Mouse (Mus musculus): ENCODE measurements around the gene Rnf10.
"Not testable (repeated sequence)": the region's sequence is repeated elsewhere in the genome, so short reads cannot be mapped to it uniquely, and the experiment has no call there.

The Rnf10 gene

DNA sequence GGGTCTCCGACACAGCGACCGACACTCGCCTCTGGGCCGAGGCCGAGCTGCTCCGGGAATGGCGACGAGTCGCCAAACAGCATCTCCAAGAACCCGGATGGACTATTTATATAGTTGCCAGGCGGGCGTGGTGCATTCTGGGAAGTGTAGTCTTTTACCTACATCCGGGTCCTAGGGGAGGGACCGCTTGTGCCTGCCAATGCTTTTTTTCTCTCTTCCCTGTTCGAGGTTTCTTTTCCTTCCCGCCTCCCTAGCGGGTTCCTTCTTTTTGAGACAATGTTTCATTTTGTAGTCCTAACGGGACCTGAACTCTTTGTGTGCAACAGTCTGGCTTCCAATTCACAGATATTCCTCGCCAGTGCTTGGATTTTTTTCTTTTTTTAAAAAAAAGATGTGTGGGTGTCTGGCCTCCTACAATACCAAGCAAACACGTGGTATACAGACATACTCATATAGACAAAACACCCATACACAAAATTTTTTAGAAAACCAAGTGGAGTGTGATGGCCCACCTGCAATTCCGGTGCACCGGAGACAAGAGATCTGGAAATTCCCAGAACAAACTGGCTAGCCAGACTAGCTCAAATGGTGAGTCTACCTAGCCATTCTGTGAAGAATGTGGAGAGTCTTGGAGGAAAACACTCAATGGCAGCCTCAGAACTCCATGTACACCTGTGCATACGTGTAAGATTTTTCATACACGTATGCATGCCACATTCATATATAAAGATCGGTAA, at the start of gene Rnf10:
Gene Rnf10 (minus strand): TSS at position 87 of the 737 bp plus-strand sequence.
- peak; percentile 95 for DNase-seq (ENCODE audit: low spot score)

GRCm38 (mm10) chr5:115319004-115319940, 46.6 kb upstream of the Rnf10 start:
- peak; percentile 25 for DNase-seq (ENCODE audit: low spot score)

DNA sequence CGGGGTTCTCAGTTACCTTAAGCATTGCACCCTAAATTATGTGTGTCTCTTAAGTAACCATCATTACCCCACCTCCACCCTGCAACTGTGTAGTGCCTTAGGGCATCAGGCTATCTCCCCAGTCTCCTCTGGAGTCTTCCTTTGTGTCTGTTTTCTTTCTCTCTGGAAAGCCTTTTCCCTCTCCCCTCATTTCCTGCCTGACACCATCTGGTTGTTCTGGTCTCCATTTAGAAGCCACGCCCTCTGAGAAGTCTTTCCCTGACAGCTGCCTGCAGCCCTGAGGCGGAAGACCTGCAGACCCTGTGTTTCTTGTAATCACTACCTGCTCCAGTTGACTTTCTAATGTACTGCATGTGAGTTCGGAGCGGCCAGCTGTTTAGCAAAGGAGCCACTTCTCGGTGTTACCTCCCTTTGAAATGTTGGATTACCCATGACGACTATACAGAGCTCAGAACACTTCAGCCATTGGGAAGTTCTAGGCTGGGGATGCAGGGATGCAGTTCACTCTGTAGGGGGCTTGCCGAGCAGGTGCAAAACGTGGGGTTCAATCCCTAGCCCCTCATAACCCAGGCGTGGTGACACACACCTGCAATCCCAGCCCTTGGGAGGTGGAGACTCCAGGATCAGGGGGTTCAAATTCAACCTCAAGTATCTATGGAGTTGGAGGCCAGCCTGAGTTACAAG, 45.1 kb upstream of the Rnf10 start:
- no peak for DNase-seq (ENCODE audit: low spot score)

- DNase-seq (ENCODE audit: low spot score), result no peak
Observed at GRCm38 (mm10) chr5:115316968-115317644, 44.4 kb upstream of the Rnf10 start.

- peak; percentile 3 for DNase-seq (ENCODE audit: low spot score)
Observed at GRCm38 (mm10) chr5:115313668-115313943, 40.9 kb upstream of the Rnf10 start.

DNA sequence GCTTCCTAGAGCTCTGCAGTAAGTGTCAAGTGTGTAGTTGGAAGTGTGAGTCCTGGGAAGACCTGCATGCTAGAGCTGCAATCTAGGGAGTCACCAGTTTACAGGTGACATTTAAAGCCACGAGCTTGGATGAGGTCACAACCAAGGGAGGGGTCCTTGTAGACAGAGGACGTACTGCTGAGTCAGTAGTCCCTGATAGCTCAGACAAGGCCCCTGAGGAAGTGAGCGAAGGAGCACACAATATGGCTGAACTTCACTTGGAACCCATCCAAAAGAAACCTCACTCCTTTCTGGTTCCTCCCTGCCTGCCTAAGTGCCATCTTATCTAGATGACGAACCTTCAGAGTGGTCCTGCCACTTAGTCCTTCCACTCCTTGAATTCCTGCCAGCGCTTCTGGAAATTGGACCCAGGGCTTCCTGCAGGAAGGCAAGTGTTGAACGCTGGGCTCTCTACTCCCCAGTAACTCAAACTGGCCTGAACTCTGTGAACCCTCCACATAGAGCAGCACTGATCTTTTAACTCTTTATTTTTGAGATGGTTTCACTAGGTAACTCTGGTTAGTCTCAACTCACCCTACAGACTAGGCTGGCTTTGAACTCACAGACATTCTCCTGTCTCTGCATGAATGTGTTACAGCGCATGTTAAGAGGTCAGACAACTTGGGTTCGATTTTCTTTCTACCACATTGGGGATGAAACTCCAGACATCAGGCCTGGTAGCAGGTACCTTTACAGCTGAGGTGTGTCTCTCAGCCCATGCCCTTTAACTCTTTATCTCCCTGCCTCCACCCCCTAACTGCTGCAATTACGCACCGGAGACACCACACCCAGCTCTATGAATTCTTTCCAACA, 40.3 kb upstream of the Rnf10 start:
- no peak for DNase-seq (ENCODE audit: low spot score)

- no peak for DNase-seq (ENCODE audit: low spot score)
Observed at GRCm38 (mm10) chr5:115312354-115312753, 39.7 kb upstream of the Rnf10 start.

- not testable (repeated sequence) for DNase-seq (ENCODE audit: low spot score)
Observed at GRCm38 (mm10) chr5:115302190-115302589, 29.5 kb upstream of the Rnf10 start.

DNA sequence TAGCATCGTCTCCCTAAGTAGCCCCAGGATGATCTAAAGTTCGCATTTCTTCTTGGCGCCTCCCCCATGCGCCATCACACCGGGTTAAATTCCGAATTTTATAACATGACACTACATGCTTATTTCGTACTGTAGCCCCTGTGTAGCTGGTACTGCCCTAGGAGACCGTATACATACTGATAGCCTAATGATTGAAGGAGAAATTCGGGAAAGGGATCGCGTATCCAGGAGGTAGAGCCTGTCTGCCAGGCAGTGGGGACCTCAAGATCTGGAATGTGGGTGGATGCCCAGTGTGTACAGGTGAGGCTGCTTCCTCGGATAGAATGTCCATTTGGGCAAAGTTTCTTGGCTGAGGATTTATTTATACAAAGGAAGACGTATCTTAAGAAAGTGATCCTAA, 28.9 kb upstream of the Rnf10 start:
- no peak for DNase-seq (ENCODE audit: low spot score)

GRCm38 (mm10) chr5:115300792-115301614, 28.3 kb upstream of the Rnf10 start, which contains the start of gene Dynll1:
Gene Dynll1, minus strand, starts transcription at chr5:115300999.
- DNase-seq (ENCODE audit: low spot score), result peak; percentile 98

DNA sequence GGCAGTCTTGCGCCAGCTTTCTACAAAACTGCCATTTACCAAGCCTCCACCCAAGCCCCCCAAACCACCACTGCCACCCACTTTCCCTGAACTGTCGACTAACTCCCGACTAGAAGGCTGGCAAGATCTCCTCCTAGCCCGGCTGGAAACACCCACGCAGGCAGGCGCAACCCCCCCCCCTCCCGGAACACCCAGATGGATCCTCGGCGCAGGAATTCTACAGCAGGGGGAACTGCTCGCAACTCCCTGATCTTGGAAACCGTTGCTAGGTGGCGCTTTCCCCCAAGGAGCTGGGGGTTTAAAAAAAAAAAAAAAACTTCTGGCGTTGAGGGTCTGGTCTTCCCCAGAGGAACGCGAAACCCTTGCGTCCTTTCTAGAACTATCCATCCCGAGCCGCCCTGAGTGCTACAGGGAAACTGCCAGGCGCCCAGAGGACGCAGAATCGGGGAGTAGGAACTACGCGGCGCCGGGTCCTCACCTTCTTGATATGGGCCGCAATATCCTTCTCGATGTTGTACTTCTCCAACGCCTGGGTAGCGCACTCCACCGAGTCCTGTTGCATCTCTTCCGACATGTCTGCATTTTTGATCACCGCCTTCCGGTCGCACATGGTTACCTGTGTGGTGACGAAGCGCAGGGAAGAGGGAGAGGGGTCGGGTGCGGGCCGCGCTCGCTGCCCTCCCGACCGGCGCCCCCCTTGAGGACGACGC, 27.5 kb upstream of the Rnf10 start:
- peak; percentile 67 for DNase-seq (ENCODE audit: low spot score)

GRCm38 (mm10) chr5:115296347-115296746, 23.6 kb upstream of the Rnf10 start:
- no peak for DNase-seq (ENCODE audit: low spot score)

GRCm38 (mm10) chr5:115294173-115294572, 21.5 kb upstream of the Rnf10 start:
- peak; percentile 19 for DNase-seq (ENCODE audit: low spot score)

DNA sequence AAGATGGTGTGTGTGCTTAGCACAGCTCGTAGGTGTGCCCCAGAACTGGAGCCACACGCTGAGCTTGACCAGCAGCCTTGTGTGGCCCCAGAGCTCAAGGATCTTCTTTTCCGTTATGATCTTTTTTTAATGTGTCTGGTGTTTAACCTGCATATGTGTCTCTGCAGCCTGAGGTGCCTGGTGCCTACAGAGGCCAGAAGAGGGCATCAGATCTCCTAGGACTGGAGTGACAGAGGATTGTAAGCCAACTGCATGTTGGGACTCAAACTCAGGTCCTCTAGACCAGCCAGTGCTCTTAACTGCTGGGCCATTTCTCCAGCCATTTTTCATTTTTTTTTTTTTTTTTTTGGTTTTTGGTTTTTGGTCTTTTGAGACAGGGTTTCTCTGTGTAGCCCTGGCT, 12.0 kb upstream of the Rnf10 start:
- DNase-seq (ENCODE audit: low spot score), result no peak

DNA sequence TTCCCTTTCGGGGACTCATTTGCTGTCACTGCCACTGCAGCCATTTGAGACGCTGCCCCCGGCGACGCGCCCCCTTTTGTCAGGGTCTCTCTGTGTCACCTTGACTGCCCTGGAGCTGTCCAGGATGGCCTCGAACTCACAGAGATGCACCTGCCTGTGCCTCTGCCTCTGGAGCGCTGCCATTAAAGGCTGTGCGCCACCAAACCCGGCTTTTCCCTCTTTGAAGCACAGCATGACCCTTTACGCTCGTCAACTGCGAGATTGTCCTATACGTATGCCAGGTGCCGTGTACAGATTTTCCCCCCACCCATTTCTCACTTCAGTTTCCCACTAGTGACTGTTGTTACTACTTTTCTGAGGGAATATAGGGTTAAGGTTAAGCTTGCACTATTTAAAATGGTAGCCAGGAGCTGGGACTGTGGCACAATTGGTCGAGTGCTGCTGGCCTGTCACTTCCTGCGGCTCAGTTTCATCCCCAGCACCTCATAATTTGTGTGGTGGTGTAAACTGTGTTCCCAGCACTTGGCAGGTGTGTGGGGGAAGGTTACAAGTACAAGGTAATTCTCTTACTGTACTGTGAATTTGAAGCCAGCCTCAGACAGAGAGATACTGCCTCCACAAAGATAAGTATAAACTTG, 7.5 kb upstream of the Rnf10 start:
- peak; percentile 13 for DNase-seq (ENCODE audit: low spot score)

DNA sequence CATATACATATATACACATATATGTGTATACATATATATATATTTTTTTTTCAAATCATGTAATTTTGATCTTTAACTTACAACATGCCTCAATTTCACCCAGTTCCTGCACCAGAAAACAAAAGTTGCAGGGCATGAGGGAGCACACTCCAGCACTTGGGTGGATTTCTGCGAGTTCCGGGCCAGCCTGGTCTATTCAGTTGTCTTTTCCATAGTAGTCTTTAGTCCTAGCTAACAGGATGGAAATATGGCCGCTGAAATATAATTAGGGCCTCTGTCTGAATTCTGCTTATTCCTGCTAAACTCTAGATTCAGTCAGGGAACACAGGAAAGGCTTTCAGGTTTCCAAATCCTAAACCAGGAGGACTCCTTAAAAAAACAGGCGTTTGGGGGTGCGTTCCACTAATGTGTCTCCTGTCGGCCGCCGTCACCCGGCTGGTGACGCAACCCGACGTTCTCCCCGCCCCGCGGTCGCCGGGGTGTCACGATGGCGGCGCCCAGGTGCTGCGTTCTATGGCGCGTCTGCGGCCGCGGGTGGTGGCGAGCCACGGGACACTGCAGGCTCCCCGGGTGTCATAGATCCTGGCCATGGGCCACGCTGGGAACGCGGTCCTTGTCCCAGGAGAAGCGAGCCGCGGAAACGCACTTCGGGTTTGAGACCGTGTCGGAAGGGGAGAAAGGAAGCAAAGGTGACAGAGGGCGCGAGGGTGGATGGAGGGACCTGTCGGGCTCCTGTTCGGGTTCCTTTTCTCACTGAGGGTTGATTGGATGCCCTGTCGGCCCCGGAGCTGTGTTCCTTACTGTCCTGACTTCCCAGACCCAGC, 6.7 kb upstream of the Rnf10 start, which contains the start of gene Coq5:
Gene Coq5 (plus strand): TSS at position 441 of the 824 bp plus-strand sequence.
- peak; percentile 83 for DNase-seq (ENCODE audit: low spot score)

DNA sequence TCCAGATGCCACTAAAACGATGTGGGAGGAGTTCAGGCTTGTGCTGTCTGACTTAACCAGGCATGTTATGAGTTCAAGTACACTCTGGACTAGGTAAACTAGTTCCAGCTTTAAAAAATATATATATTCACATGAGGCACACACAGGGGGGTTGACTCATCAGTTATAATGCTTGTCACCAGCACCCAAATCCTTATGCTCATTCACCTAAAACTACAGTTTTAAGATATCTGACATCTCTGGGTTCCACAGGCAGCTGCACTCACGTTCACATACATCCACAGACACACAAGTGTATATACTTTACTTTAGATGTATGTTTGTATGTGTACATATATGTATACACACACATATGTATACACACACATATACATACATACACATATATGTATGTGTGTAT, 6.1 kb upstream of the Rnf10 start:
- no peak for DNase-seq (ENCODE audit: low spot score)

GRCm38 (mm10) chr5:115278053-115278452, 5.4 kb upstream of the Rnf10 start:
- no peak for DNase-seq (ENCODE audit: low spot score)

All from T-cell, adult 2 months (primary cell).